Mouse (Mus musculus): Measurements from ENCODE around the gene Alkbh4.

Gene Alkbh4

DNA sequence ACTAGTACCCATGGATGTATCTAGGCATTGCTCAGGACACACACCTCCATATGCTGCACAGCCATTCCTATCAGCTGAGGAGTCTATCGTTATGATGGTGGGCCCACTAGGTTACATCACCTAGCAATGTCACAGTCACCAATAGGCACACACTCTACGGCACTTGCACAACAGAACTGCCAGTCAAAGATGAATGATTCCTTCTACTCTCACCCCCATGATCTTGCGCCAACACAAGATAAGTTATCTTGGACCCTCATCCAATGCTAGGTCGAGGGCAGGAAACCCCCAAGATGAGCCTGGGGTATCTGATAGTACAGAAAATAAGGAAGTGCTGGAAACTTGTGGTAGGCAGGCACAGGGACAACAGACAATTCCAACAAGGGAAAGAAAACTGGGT, 46.9 kb downstream of the Alkbh4 start:
- DNase-seq, result no peak

DNA sequence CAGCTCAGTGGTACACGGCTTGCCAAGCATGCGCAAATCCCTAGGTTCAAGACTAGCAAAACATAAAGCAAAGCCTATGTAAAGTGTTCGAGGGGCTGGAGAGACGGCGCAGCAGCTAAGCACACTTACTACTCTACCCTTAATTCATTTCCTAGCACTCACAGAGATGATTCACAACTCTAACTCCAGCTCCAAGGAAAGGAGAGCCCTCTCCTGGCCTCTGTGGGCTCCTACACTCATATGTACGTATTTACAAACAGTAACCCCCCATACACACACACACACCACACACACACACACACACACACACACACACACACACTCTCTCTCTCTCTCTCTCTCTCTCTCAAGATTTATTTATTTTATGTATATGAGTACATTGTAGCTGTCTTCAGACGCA, 47.8 kb downstream of the Alkbh4 start:
- no peak for DNase-seq

DNA sequence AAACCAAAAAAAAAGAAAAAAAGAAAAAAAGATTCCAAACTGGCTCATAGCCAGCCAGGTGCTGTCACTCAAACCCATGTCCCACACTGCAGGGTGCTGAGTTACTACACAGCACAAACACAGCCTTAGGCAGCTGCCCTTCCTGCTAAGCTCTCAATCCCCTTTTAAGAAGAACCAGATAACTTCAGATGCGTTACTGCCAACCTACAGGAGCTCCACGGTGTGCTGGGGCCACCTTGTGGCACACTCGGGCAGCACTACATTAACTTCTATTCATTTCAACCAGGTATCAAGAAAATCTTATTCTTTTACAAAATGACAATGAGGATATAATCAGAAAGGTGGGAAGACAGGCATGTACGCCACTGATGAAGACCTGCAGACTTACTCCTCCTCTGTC, 50.8 kb downstream of the Alkbh4 start:
- DNase-seq, result peak; percentile 75
